Mouse (Mus musculus) CH12.LX (cell line): ENCODE measurements around the gene Tead1. TPM values are rescaled to one million over a fixed set of nuclear protein-coding genes. Genes with fewer than 3 reads are reported as not detected.

Experiments
- DNase-seq: peaks from one replicate; pipeline ENCODE4 v3.0.0-alpha.2; 2013; ENCODE audit errors: extremely low read depth
- H3K27ac ChIP-seq: 2 replicates; pipeline ENCODE4 v1.5.1; 2012; ENCODE audit warnings: low read depth, mild to moderate bottlenecking, control low read depth, moderate library complexity; ENCODE audit not compliant: insufficient read depth
- H3K27me3 ChIP-seq: replicated peaks from 2 replicates; pipeline ENCODE3; 2012; ENCODE audit warnings: inconsistent platforms
- H3K36me3 ChIP-seq, 2 experiments: replicated peaks in 1 of 2; 2 replicates each; pipeline versions ENCODE3 to v1.6.1; 2012; ENCODE audit warnings: inconsistent platforms in 1 of 2, low read length in 1 of 2, mild to moderate bottlenecking in 1 of 2, mixed read lengths in 1 of 2, moderate library complexity in 1 of 2; ENCODE audit not compliant: control insufficient read depth in 1 of 2, insufficient read depth in 1 of 2
- H3K4me1 ChIP-seq, 2 experiments: 2 replicates each; pipeline ENCODE4 v1.6.1; 2012; ENCODE audit warnings: inconsistent platforms in 1 of 2, moderate library complexity in 1 of 2; ENCODE audit not compliant: insufficient read depth in 2 of 2, control insufficient read depth in 1 of 2
- H3K4me2 ChIP-seq: 2 replicates; pipeline ENCODE4 v1.6.1; 2012; ENCODE audit warnings: low read depth, mild to moderate bottlenecking, control low read depth; ENCODE audit not compliant: poor library complexity, insufficient read depth, severe bottlenecking
- H3K4me3 ChIP-seq, 3 experiments: fragments of 150-350 bp in 1 of 3; sonication (generic) in 1 of 3; replicated peaks in 1 of 3; 2 replicates each; pipeline versions ENCODE3 to v1.5.1; 2011 to 2012; ENCODE audit warnings: low read depth in 2 of 3, low read length in 2 of 3, mild to moderate bottlenecking in 2 of 3, moderate library complexity in 2 of 3, control low read depth in 1 of 3, improper control_type of control experiment in 1 of 3, inconsistent platforms in 1 of 3, mixed read lengths in 1 of 3; ENCODE audit not compliant: poor library complexity in 1 of 3
- H3K79me2 ChIP-seq: replicated peaks from 2 replicates; pipeline ENCODE4 v1.6.1; 2012; ENCODE audit warnings: mild to moderate bottlenecking, moderate library complexity; ENCODE audit not compliant: control insufficient read depth, poor library complexity, insufficient read depth, severe bottlenecking; ENCODE audit errors: extremely low read depth
- H3K9ac ChIP-seq: 2 replicates; pipeline ENCODE4 v1.6.1; 2012; ENCODE audit warnings: low read depth, mild to moderate bottlenecking, control low read depth, moderate library complexity; ENCODE audit not compliant: insufficient read depth
- H3K9me3 ChIP-seq: replicated peaks from 2 replicates; pipeline ENCODE3; 2012; ENCODE audit warnings: low read length, inconsistent platforms, mixed read lengths
- BHLHE40 ChIP-seq: IDR thresholded peaks from 2 replicates; pipeline ENCODE4 v1.6.1; 2011; ENCODE audit warnings: mild to moderate bottlenecking, low read depth, low read length, improper control_type of control experiment
- CHD1 ChIP-seq: IDR thresholded peaks from 2 replicates; pipeline ENCODE4 v1.6.1; 2012; ENCODE audit warnings: low read depth, low read length, improper control_type of control experiment, inconsistent platforms
- CHD2 ChIP-seq: IDR thresholded peaks from 2 replicates; pipeline ENCODE4 v1.6.1; 2011; ENCODE audit warnings: low read length, improper control_type of control experiment
- CTCF ChIP-seq, 2 experiments: IDR thresholded peaks in 1 of 2; conservative IDR thresholded peaks in 1 of 2; 2 replicates each; pipeline ENCODE4 v1.5.1; 2011 to 2012; ENCODE audit warnings: low read depth in 2 of 2, low read length in 2 of 2, improper control_type of control experiment in 1 of 2, inconsistent platforms in 1 of 2, mild to moderate bottlenecking in 1 of 2, moderate library complexity in 1 of 2
- E2F4 ChIP-seq: IDR thresholded peaks from 2 replicates; pipeline ENCODE4 v1.6.1; 2011; ENCODE audit warnings: low read depth, low read length, improper control_type of control experiment; ENCODE audit not compliant: insufficient replicate concordance
- EP300 ChIP-seq: IDR thresholded peaks from 2 replicates; pipeline ENCODE4 v1.6.1; 2011; ENCODE audit warnings: low read length, improper control_type of control experiment
- GABPA ChIP-seq: IDR thresholded peaks from 2 replicates; pipeline ENCODE4 v1.6.1; 2012; ENCODE audit warnings: low read depth, low read length, improper control_type of control experiment, inconsistent platforms; ENCODE audit not compliant: insufficient replicate concordance
- HCFC1 ChIP-seq: IDR thresholded peaks from 2 replicates; pipeline ENCODE4 v1.6.1; 2012; ENCODE audit warnings: low read depth, mild to moderate bottlenecking, inconsistent platforms, low read length, improper control_type of control experiment
- IRF4 ChIP-seq: IDR thresholded peaks from 2 replicates; pipeline ENCODE4 v1.6.1; 2014; ENCODE audit warnings: low read depth, mild to moderate bottlenecking, inconsistent platforms, low read length, improper control_type of control experiment
- KAT2A ChIP-seq: IDR thresholded peaks from 2 replicates; pipeline ENCODE4 v1.6.1; 2012; ENCODE audit warnings: low read length, improper control_type of control experiment, inconsistent platforms; ENCODE audit not compliant: insufficient replicate concordance
- MAFK ChIP-seq: IDR thresholded peaks from 2 replicates; pipeline ENCODE4 v1.6.1; 2011; ENCODE audit warnings: low read length, improper control_type of control experiment; ENCODE audit not compliant: insufficient replicate concordance
- MAZ ChIP-seq: IDR thresholded peaks from 2 replicates; pipeline ENCODE4 v1.6.1; 2012; ENCODE audit warnings: low read depth, mild to moderate bottlenecking, inconsistent platforms, low read length, improper control_type of control experiment, moderate library complexity
- MEF2A ChIP-seq: IDR thresholded peaks from 2 replicates; pipeline ENCODE4 v1.6.1; 2014; ENCODE audit warnings: low read depth, mild to moderate bottlenecking, inconsistent platforms, low read length, improper control_type of control experiment, borderline replicate concordance
- MXI1 ChIP-seq: IDR thresholded peaks from 2 replicates; pipeline ENCODE4 v1.6.1; 2011; ENCODE audit warnings: mild to moderate bottlenecking, low read depth, low read length, improper control_type of control experiment
- MYC ChIP-seq: IDR thresholded peaks from 2 replicates; pipeline ENCODE4 v1.6.1; 2011; ENCODE audit warnings: low read depth, mild to moderate bottlenecking, improper control_type of control experiment, low read length
- NELFE ChIP-seq: IDR thresholded peaks from 2 replicates; pipeline ENCODE4 v1.6.1; 2011; ENCODE audit warnings: low read depth, low read length, improper control_type of control experiment
- NRF1 ChIP-seq: IDR thresholded peaks from 2 replicates; pipeline ENCODE4 v1.6.1; 2014; ENCODE audit warnings: low read depth, mild to moderate bottlenecking, inconsistent platforms, low read length, improper control_type of control experiment, moderate library complexity
- POLR2A ChIP-seq: IDR thresholded peaks from 2 replicates; pipeline ENCODE4 v1.6.1; 2011; ENCODE audit warnings: low read depth, mild to moderate bottlenecking, improper control_type of control experiment, low read length
- POLR2AphosphoS2 ChIP-seq: IDR thresholded peaks from 2 replicates; pipeline ENCODE4 v1.6.1; 2011; ENCODE audit warnings: low read depth, low read length, improper control_type of control experiment
- RAD21 ChIP-seq: IDR thresholded peaks from 2 replicates; pipeline ENCODE4 v1.6.1; 2011; ENCODE audit warnings: low read depth, mild to moderate bottlenecking, low read length, improper control_type of control experiment, moderate library complexity
- RCOR1 ChIP-seq: conservative IDR thresholded peaks from 2 replicates; pipeline ENCODE4 v1.6.1; 2012; ENCODE audit warnings: low read depth, mild to moderate bottlenecking, inconsistent platforms, low read length, improper control_type of control experiment
- SIN3A ChIP-seq: IDR thresholded peaks from 2 replicates; pipeline ENCODE4 v1.6.1; 2012; ENCODE audit warnings: low read length, improper control_type of control experiment, inconsistent platforms
- SMC3 ChIP-seq: IDR thresholded peaks from 2 replicates; pipeline ENCODE4 v1.6.1; 2011; ENCODE audit warnings: low read depth, low read length, improper control_type of control experiment
- TCF12 ChIP-seq: IDR thresholded peaks from 2 replicates; pipeline ENCODE4 v1.6.1; 2014; ENCODE audit warnings: low read depth, mild to moderate bottlenecking, inconsistent platforms, low read length, improper control_type of control experiment
- UBTF ChIP-seq: IDR thresholded peaks from 2 replicates; pipeline ENCODE4 v1.6.1; 2012; ENCODE audit warnings: low read depth, mild to moderate bottlenecking, inconsistent platforms, low read length, improper control_type of control experiment, moderate library complexity
- USF1 ChIP-seq: IDR thresholded peaks from 2 replicates; pipeline ENCODE4 v1.6.1; 2014; ENCODE audit warnings: low read depth, mild to moderate bottlenecking, inconsistent platforms, low read length, improper control_type of control experiment
- ZKSCAN1 ChIP-seq: IDR thresholded peaks from 2 replicates; pipeline ENCODE4 v1.6.1; 2012; ENCODE audit warnings: low read depth, inconsistent platforms, low read length, improper control_type of control experiment, borderline replicate concordance
- ZNF384 ChIP-seq: IDR thresholded peaks from 2 replicates; pipeline ENCODE4 v1.6.1; 2012; ENCODE audit warnings: low read depth, low read length, improper control_type of control experiment, inconsistent platforms
- dilution Hi-C: fragments of 300-500 bp; cut with MboI; formaldehyde crosslinking; loops from 2 replicates; pipeline ENCODE4 v1.14.3; 2020; ENCODE audit warnings: low sequenced_read_pairs; ENCODE audit not compliant: extremely low pct_unique_long_range_greater_than_20kb, extremely low pct_ligation_motif_present
- in situ Hi-C: fragments of 300-500 bp; cut with MboI; formaldehyde crosslinking; loops from 3 replicates; pipeline ENCODE4 v1.14.3; 2019; ENCODE audit warnings: low sequenced_read_pairs, low pct_ligation_motif_present, low pct_unique_long_range_greater_than_20kb, mixed read lengths
- polyA plus RNA-seq: library from polyadenylated mRNA; unstranded; fragments of >175 nt; gene quantifications from 2 replicates; pipeline ENCODE4 v1.2.1, GENCODE M21; 2012; ENCODE audit warnings: low read depth; ENCODE audit not compliant: insufficient read length
- total RNA-seq, 2 experiments: library from RNA; depleted of rRNA; stranded (reverse); fragments of 300-350 nt in 1 of 2; fragments of >200 nt in 1 of 2; gene quantifications; 2 replicates each; pipeline ENCODE4 v1.2.3; 2012 to 2014

The Tead1 gene
- total and polyA plus RNA-seq, 3 experiments = not detected

GRCm38 (mm10) chr7:112828016-112828695 is 149.0 kb downstream of the Tead1 start:
- H3K27me3 ChIP-seq = no peaks in the 10 kb centered on the region
- in situ Hi-C loops (no loop called here), dilution Hi-C loops (no loop called here)
- H3K27ac ChIP-seq = no peak overlapping the region
- no peaks in the 10 kb centered on the region for H3K9me3 ChIP-seq
- no peaks in the 10 kb centered on the region for H3K36me3 ChIP-seq
- DNase-seq = no peak
- H3K79me2 ChIP-seq = no peaks in the 10 kb centered on the region
- H3K4me3 ChIP-seq = no peak overlapping the region
- TF ChIP-seq MYC = no peak
- no peak for TF ChIP-seq SMC3
- TF ChIP-seq ZKSCAN1 = no peak
- no peak for TF ChIP-seq ZNF384
- TF ChIP-seq MAZ = no peak
- no peak for TF ChIP-seq MAFK
- no peak for TF ChIP-seq E2F4
- no peak for TF ChIP-seq TCF12
- TF ChIP-seq UBTF = no peak
- no peak for TF ChIP-seq EP300
- TF ChIP-seq MXI1 = no peak
- no peak for TF ChIP-seq KAT2A
- no peak for TF ChIP-seq SIN3A
- no peak for TF ChIP-seq BHLHE40
- TF ChIP-seq RAD21 = no peak
- no peak for TF ChIP-seq NELFE
- no peak for TF ChIP-seq MEF2A
- H3K9ac ChIP-seq = no peak overlapping the region
- H3K4me1 ChIP-seq = peaks cover 0 to 51% of the 10 kb centered on the region in 2 experiments; a peak in 2 of 4 replicates
- no peak overlapping the region for H3K4me2 ChIP-seq

GRCm38 (mm10) chr7:112828696-112829022 is 149.5 kb downstream of the Tead1 start:
- no peaks in the 10 kb centered on the region for H3K27me3 ChIP-seq
- H3K27ac ChIP-seq = no peak overlapping the region
- no peak overlapping the region for H3K4me3 ChIP-seq
- no peak overlapping the region for H3K4me2 ChIP-seq
- no peak overlapping the region for H3K9ac ChIP-seq
- no peak for TF ChIP-seq NELFE
- TF ChIP-seq POLR2AphosphoS2 = no peak
- TF ChIP-seq POLR2A = no peak
- no peak for TF ChIP-seq CHD2
- TF ChIP-seq IRF4 = no peak
- no peak for TF ChIP-seq E2F4
- TF ChIP-seq GABPA = no peak
- TF ChIP-seq USF1 = no peak
- no peak for TF ChIP-seq HCFC1
- no peak for TF ChIP-seq NRF1
- no peak for TF ChIP-seq CHD1
- TF ChIP-seq MEF2A = no peak
- TF ChIP-seq TCF12 = no peak
- no peak for TF ChIP-seq RCOR1
- no peak for TF ChIP-seq CTCF (conservative IDR thresholded peaks at IDR 0.05 in 1 of 2, IDR thresholded peaks at IDR 0.05 in 1 of 2; ENCODE audit: low read depth in 2 of 2, low read length in 2 of 2)
- H3K4me1 ChIP-seq = peaks cover 0 to 51% of the 10 kb centered on the region in 2 experiments; a peak in 2 of 4 replicates
- no peaks in the 10 kb centered on the region for H3K9me3 ChIP-seq
- no peak for DNase-seq
- H3K79me2 ChIP-seq = no peaks in the 10 kb centered on the region
- dilution Hi-C loops = no loop called here
- no peaks in the 10 kb centered on the region for H3K36me3 ChIP-seq
- in situ Hi-C loops = no loop called here
